ENCODE assay signal across 9 mouse cellular contexts in genomic region chr14:76772781-76773438, GRCm38 (mm10).
DNase-seq lines count a peak whose midpoint lies in the region; ATAC-seq lines count a peak whose summit lies in the region.
"Had no signal": no experiment of that assay in that cellular context is flagged by ENCODE, and none has a peak within 500 bp of the region (broad histone marks: within the 10 kb centered on the region; RNA-seq: fewer than 3 reads in every experiment).

No protein-coding gene starts in this region.

- no peak overlapping the region for H3K4me2 ChIP-seq in forebrain, embryonic 11.5 days (ENCODE audit: low read depth, low read length, severe bottlenecking)
- H3K4me2 ChIP-seq in midbrain, embryonic 11.5 days: no peak overlapping the region

- H3K9ac ChIP-seq in forebrain, embryonic 11.5 days (ENCODE audit: low read length): no peak overlapping the region
- no peak overlapping the region for H3K9ac ChIP-seq in midbrain, embryonic 11.5 days (ENCODE audit: low read length)

- H3K4me1 ChIP-seq in forebrain, embryonic 11.5 days (replicated peaks; ENCODE audit: control insufficient read depth, insufficient read depth, low read length): peaks cover 9% of the 10 kb centered on the region
- peaks cover 13% of the 10 kb centered on the region for H3K4me1 ChIP-seq in midbrain, embryonic 11.5 days (ENCODE audit: control insufficient read depth, insufficient read depth, low read length)

- peak; percentile 69 for ATAC-seq in forebrain, embryonic 11.5 days (replicated peaks; ENCODE audit: low FRiP score)
- ATAC-seq in midbrain, embryonic 11.5 days (ENCODE audit: low FRiP score): peak; percentile 78

- H3K4me3 ChIP-seq in forebrain, embryonic 11.5 days (ENCODE audit: low read depth, low read length): no peak overlapping the region
- no peak overlapping the region for H3K4me3 ChIP-seq in midbrain, embryonic 11.5 days (ENCODE audit: low read depth, low read length)

- H3K36me3 ChIP-seq in forebrain, embryonic 11.5 days (ENCODE audit: control insufficient read depth, insufficient read depth, low read length): no peaks in the 10 kb centered on the region
- no peaks in the 10 kb centered on the region for H3K36me3 ChIP-seq in midbrain, embryonic 11.5 days (ENCODE audit: control insufficient read depth, insufficient read depth, low read length)

- intact Hi-C loops in left cerebral cortex, postnatal 4 days (cut with DNase I): loop anchor here (10.0 kb wide), 1 partner anchor 268 kb away; no protein-coding TSS in a partner anchor

- WGBS in forebrain, embryonic 11.5 days: 52% methylated on average over 11 of the region's 11 CpGs
- 46% methylated on average over 11 of the region's 11 CpGs for WGBS in midbrain, embryonic 11.5 days

- H3K27me3 ChIP-seq in forebrain, embryonic 11.5 days (ENCODE audit: control insufficient read depth, insufficient read depth, low read length): no peaks in the 10 kb centered on the region
- no peaks in the 10 kb centered on the region for H3K27me3 ChIP-seq in midbrain, embryonic 11.5 days (ENCODE audit: control insufficient read depth, insufficient read depth, low read length)

- H3K27ac ChIP-seq in forebrain, embryonic 11.5 days (ENCODE audit: low read depth, low read length): no peak overlapping the region
- no peak overlapping the region for H3K27ac ChIP-seq in midbrain, embryonic 11.5 days (ENCODE audit: low read depth, low read length)

- no peaks in the 10 kb centered on the region for H3K9me3 ChIP-seq in forebrain, embryonic 11.5 days (ENCODE audit: control insufficient read depth, low read length)
- no peaks in the 10 kb centered on the region for H3K9me3 ChIP-seq in midbrain, embryonic 11.5 days (ENCODE audit: control insufficient read depth, low read length)

- peak; percentile 14 for DNase-seq in cerebellum, adult 9-11 months
- no peak for DNase-seq in cerebellum, postnatal 4 days (ENCODE audit: low spot score in 2 of 2)
- DNase-seq in 416B (ENCODE audit: low read depth): peak; percentile 38
- no peak for DNase-seq in forebrain, embryonic 11.5 days (ENCODE audit: low spot score)
- DNase-seq in midbrain, embryonic 11.5 days (ENCODE audit: low spot score, missing footprints): peak; percentile 91
- DNase-seq in thymus, postnatal 4 days: no peak
- no peak for DNase-seq in left cerebral cortex, postnatal 4 days
- no peak for DNase-seq in heart, adult 8-10 months (ENCODE audit: low spot score)
- DNase-seq: kidney, postnatal 25 days had no signal

Comparison
In these comparisons a context has a peak if more than half of its experiments do, and no peak if none do; other contexts are left out.
1. DNase-seq: peak in cerebellum, adult 9-11 months (single experiment), 416B (single experiment) and midbrain, embryonic 11.5 days (single experiment); none in cerebellum, postnatal 4 days (0 of 2), forebrain, embryonic 11.5 days (single experiment), thymus, postnatal 4 days (single experiment), left cerebral cortex, postnatal 4 days (single experiment) and heart, adult 8-10 months (single experiment).